Mouse (Mus musculus): ENCODE measurements around the gene Vgll4. TPM values are rescaled to one million over a fixed set of nuclear protein-coding genes. Genes with fewer than 3 reads are reported as not detected.
A peak's percentile ranks its signal among the peaks of the same experiment; 100 is the strongest.
"Not testable (repeated sequence)": the region's sequence is repeated elsewhere in the genome, so short reads cannot be mapped to it uniquely, and the experiment has no call there.

The Vgll4 gene
- polyA plus RNA-seq, 1 experiment from 2014 or later = 66.2 TPM

- Histone ChIP-seq H3K4me2 (replicated peaks) (no peak overlapping the region), H3K36me3 (no peaks in the 10 kb centered on the region), H3K27ac (no peak overlapping the region), H3K9ac (replicated peaks) (no peak overlapping the region), H3K4me1 (replicated peaks) (peaks cover 15% of the 10 kb centered on the region), H3K9me3 (no peaks in the 10 kb centered on the region), H3K4me3 (replicated peaks) (no peak overlapping the region), H3K27me3 (no peaks in the 10 kb centered on the region)
- WGBS = 85% methylated on average over 5 of the region's 5 CpGs
- ATAC-seq = no peak
These were observed 37.7 kb downstream of the Vgll4 start for GRCm38 (mm10) chr6:114932116-114932500.

- Histone ChIP-seq H3K27ac (no peak overlapping the region), H3K9ac (replicated peaks) (0 out of 2 replicates have a peak overlapping the region, but pooled peaks have one; percentile 14), H3K27me3 (no peaks in the 10 kb centered on the region), H3K9me3 (no peaks in the 10 kb centered on the region), H3K4me1 (replicated peaks) (peaks cover 15% of the 10 kb centered on the region), H3K4me3 (replicated peaks) (no peak overlapping the region), H3K36me3 (no peaks in the 10 kb centered on the region), H3K4me2 (replicated peaks) (peak overlapping the region; percentile 29)
- no peak for ATAC-seq
- WGBS = 60% methylated on average over 28 of the region's 28 CpGs
These were observed 38.3 kb downstream of the Vgll4 start for GRCm38 (mm10) chr6:114931212-114932115.

- ATAC-seq = no peak
- 87% methylated on average over 8 of the region's 8 CpGs for WGBS
- no peak overlapping the region for H3K4me3 ChIP-seq (replicated peaks)
- no peak overlapping the region for H3K4me2 ChIP-seq (replicated peaks)
- no peaks in the 10 kb centered on the region for H3K9me3 ChIP-seq
- H3K4me1 ChIP-seq (replicated peaks) = peaks cover 15% of the 10 kb centered on the region
- no peak overlapping the region for H3K9ac ChIP-seq (replicated peaks)
- no peaks in the 10 kb centered on the region for H3K27me3 ChIP-seq
- no peak overlapping the region for H3K27ac ChIP-seq
- no peaks in the 10 kb centered on the region for H3K36me3 ChIP-seq
These were observed 39.1 kb downstream of the Vgll4 start for GRCm38 (mm10) chr6:114930646-114931045.

- Histone ChIP-seq H3K9me3 (no peaks in the 10 kb centered on the region), H3K4me2 (replicated peaks) (no peak overlapping the region), H3K27ac (no peak overlapping the region), H3K9ac (replicated peaks) (no peak overlapping the region), H3K4me1 (replicated peaks) (peaks cover 15% of the 10 kb centered on the region), H3K27me3 (no peaks in the 10 kb centered on the region), H3K36me3 (no peaks in the 10 kb centered on the region), H3K4me3 (replicated peaks) (no peak overlapping the region)
- no peak for ATAC-seq
- 64% methylated on average over 11 of the region's 11 CpGs for WGBS
These were observed 39.7 kb downstream of the Vgll4 start for GRCm38 (mm10) chr6:114930038-114930591.

GRCm38 (mm10) chr6:114929346-114929745, 40.4 kb downstream of the Vgll4 start:
- H3K9ac ChIP-seq (replicated peaks) = no peak overlapping the region
- no peaks in the 10 kb centered on the region for H3K9me3 ChIP-seq
- peak; percentile 40; the same call in 1 of the 2 replicates for ATAC-seq
- no peak overlapping the region for H3K27ac ChIP-seq
- no peak overlapping the region for H3K4me3 ChIP-seq (replicated peaks)
- no peaks in the 10 kb centered on the region for H3K27me3 ChIP-seq
- no peak overlapping the region for H3K4me2 ChIP-seq (replicated peaks)
- no peaks in the 10 kb centered on the region for H3K36me3 ChIP-seq
- H3K4me1 ChIP-seq (replicated peaks) = peaks cover 15% of the 10 kb centered on the region

GRCm38 (mm10) chr6:114928462-114928861, 41.3 kb downstream of the Vgll4 start:
- no peaks in the 10 kb centered on the region for H3K36me3 ChIP-seq
- no peaks in the 10 kb centered on the region for H3K9me3 ChIP-seq
- no peak overlapping the region for H3K4me2 ChIP-seq (replicated peaks)
- peaks cover 15% of the 10 kb centered on the region for H3K4me1 ChIP-seq (replicated peaks)
- peak; percentile 74 for ATAC-seq
- 1% methylated on average over 4 of the region's 4 CpGs for WGBS
- H3K9ac ChIP-seq (replicated peaks) = no peak overlapping the region
- no peak overlapping the region for H3K4me3 ChIP-seq (replicated peaks)
- H3K27me3 ChIP-seq = no peaks in the 10 kb centered on the region
- H3K27ac ChIP-seq = no peak overlapping the region

GRCm38 (mm10) chr6:114927400-114927799, 42.4 kb downstream of the Vgll4 start:
- ATAC-seq = no peak
- WGBS = 89% methylated on average over 5 of the region's 5 CpGs
- no peak overlapping the region for H3K27ac ChIP-seq
- H3K9ac ChIP-seq (replicated peaks) = no peak overlapping the region
- H3K4me1 ChIP-seq (replicated peaks) = peaks cover 15% of the 10 kb centered on the region
- no peaks in the 10 kb centered on the region for H3K9me3 ChIP-seq
- H3K4me2 ChIP-seq (replicated peaks) = no peak overlapping the region
- H3K4me3 ChIP-seq (replicated peaks) = no peak overlapping the region
- no peaks in the 10 kb centered on the region for H3K36me3 ChIP-seq
- H3K27me3 ChIP-seq = no peaks in the 10 kb centered on the region

GRCm38 (mm10) chr6:114926369-114927157, 43.2 kb downstream of the Vgll4 start:
- Histone ChIP-seq H3K27me3 (no peaks in the 10 kb centered on the region), H3K27ac (no peak overlapping the region), H3K4me3 (replicated peaks) (no peak overlapping the region), H3K36me3 (no peaks in the 10 kb centered on the region), H3K4me1 (replicated peaks) (peaks cover 15% of the 10 kb centered on the region), H3K9ac (replicated peaks) (no peak overlapping the region), H3K9me3 (no peaks in the 10 kb centered on the region), H3K4me2 (replicated peaks) (no peak overlapping the region)
- 39% methylated on average over 6 of the region's 6 CpGs for whole genome bisulfite sequencing
- ATAC-seq = no peak

- Histone ChIP-seq H3K36me3 (no peaks in the 10 kb centered on the region), H3K4me3 (replicated peaks) (no peak overlapping the region), H3K27ac (no peak overlapping the region), H3K27me3 (no peaks in the 10 kb centered on the region), H3K4me1 (replicated peaks) (peaks cover 15% of the 10 kb centered on the region), H3K4me2 (replicated peaks) (no peak overlapping the region), H3K9ac (replicated peaks) (no peak overlapping the region), H3K9me3 (no peaks in the 10 kb centered on the region)
- no peak for ATAC-seq
- 83% methylated on average over 4 of the region's 4 CpGs for WGBS
These were observed 44.6 kb downstream of the Vgll4 start for GRCm38 (mm10) chr6:114925196-114925595.

GRCm38 (mm10) chr6:114922355-114923096, 47.3 kb downstream of the Vgll4 start:
- not testable (repeated sequence) for H3K4me2 ChIP-seq (replicated peaks); H3K9ac ChIP-seq (replicated peaks); H3K27ac ChIP-seq; H3K9me3 ChIP-seq; H3K4me3 ChIP-seq (replicated peaks); H3K36me3 ChIP-seq; ATAC-seq; H3K27me3 ChIP-seq
- 74% methylated on average over 7 of the region's 7 CpGs for WGBS
- H3K4me1 ChIP-seq (replicated peaks) = peaks cover 38% of the 10 kb centered on the region

GRCm38 (mm10) chr6:114921632-114922354, 48.0 kb downstream of the Vgll4 start:
- H3K4me2 ChIP-seq (replicated peaks) = peak overlapping the region; percentile 77
- WGBS = 4% methylated on average over 15 of the region's 15 CpGs
- no peaks in the 10 kb centered on the region for H3K27me3 ChIP-seq
- peaks cover 45% of the 10 kb centered on the region for H3K4me1 ChIP-seq (replicated peaks)
- peak; percentile 95 for ATAC-seq
- no peaks in the 10 kb centered on the region for H3K9me3 ChIP-seq
- peak overlapping the region; percentile 66 for H3K27ac ChIP-seq
- H3K4me3 ChIP-seq (replicated peaks) = peak overlapping the region; percentile 66
- H3K36me3 ChIP-seq = no peaks in the 10 kb centered on the region
- peak overlapping the region; percentile 80 for H3K9ac ChIP-seq (replicated peaks)
